Mouse (Mus musculus) layer of hippocampus, adult 9-11 months (tissue): ENCODE data around the gene Sohlh2.
A peak's percentile ranks its signal among the peaks of the same experiment; 100 is the strongest.
"Not testable (repeated sequence)": the region's sequence is repeated elsewhere in the genome, so short reads cannot be mapped to it uniquely, and the experiment has no call there.

Experiments used
- DNase-seq: peaks from one replicate; pipeline ENCODE4 v3.0.0; 2022

The Sohlh2 gene

GRCm38 (mm10) chr3:55181766-55182165 is at the start of gene Sohlh2:
Gene Sohlh2 (plus strand): TSS chr3:55182028.
- DNase-seq: no peak

- DNase-seq: no peak
These were observed 44.8 kb upstream of the Sohlh2 start, which contains the start of gene Ccdc169 for GRCm38 (mm10) chr3:55137039-55137438. Gene Ccdc169 (plus strand): TSS chr3:55137339.

DNA sequence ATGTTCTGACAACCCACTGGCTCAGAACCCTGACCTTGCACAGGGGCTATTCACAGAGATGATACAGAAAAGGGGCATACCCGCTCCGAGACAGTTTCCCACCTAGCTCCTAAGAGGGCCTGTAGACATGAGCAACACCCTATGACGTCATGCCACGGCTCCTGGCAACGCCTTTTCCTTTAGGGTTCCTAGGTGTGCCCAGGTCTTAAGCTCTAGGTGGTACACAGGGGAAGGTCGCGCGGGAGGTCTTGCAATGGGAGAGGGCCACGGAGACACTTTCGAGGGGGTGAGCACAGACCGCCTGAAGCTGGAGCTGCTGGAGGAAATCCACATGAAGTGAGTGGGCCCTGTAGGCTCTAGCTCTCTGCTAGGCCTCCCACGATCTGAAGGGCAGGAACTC is 42.0 kb upstream of the Sohlh2 start:
- no peak for DNase-seq

- no peak for DNase-seq
These were observed 40.4 kb upstream of the Sohlh2 start for GRCm38 (mm10) chr3:55141401-55141800.

- DNase-seq: no peak
These were observed 36.9 kb upstream of the Sohlh2 start for GRCm38 (mm10) chr3:55144916-55145315.

GRCm38 (mm10) chr3:55146441-55146840 is 35.4 kb upstream of the Sohlh2 start:
- DNase-seq: no peak

DNA sequence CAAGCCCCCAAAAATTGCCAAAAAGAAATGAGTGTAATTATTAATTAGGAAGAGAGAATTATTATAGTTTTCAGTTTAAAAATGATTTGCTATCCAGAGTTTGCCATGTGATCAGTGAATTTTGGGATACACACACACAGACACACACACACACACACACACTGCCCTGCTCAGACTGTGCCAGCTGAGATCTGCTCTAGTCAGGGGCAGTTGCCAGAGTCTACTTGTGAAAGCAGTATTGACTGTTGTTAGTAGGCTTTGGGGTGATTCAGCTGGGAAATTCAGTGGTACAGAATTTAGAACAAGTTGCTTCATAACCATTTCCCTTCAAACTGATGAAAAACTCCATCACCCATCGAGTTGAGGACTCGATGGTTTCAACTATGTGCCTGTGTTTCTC is 34.7 kb upstream of the Sohlh2 start:
- no peak for DNase-seq

GRCm38 (mm10) chr3:55148091-55148490 is 33.7 kb upstream of the Sohlh2 start:
- no peak for DNase-seq

- peak; percentile 53 for DNase-seq
These were observed 30.0 kb upstream of the Sohlh2 start for GRCm38 (mm10) chr3:55151656-55152433.

- no peak for DNase-seq
These were observed 29.0 kb upstream of the Sohlh2 start for GRCm38 (mm10) chr3:55152673-55153334.

- DNase-seq: no peak
These were observed 27.7 kb upstream of the Sohlh2 start for GRCm38 (mm10) chr3:55154163-55154562.

GRCm38 (mm10) chr3:55157413-55157812 is 24.4 kb upstream of the Sohlh2 start:
- DNase-seq: no peak

GRCm38 (mm10) chr3:55161144-55161543 is 20.7 kb upstream of the Sohlh2 start:
- DNase-seq: no peak

GRCm38 (mm10) chr3:55163510-55163909 is 18.3 kb upstream of the Sohlh2 start:
- DNase-seq: no peak

DNA sequence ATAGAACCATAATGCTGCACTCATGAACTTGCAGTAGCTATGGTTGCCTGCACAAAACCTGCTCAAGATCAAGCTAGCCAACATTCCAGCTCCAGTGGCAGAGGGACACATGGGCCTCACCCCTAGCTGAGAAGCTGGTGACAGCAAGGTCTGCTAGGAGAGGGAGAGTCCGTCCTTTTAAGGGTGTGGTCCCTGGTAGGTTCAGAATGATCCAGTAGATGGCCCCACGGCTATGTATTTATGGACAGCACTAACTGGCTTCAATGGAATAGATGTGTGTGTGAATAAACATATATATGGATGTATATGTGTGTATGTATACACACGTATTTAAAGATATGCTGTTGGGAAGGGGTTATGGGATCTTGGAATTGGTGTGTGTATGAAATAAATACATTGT is 9.3 kb upstream of the Sohlh2 start:
- no peak for DNase-seq

DNA sequence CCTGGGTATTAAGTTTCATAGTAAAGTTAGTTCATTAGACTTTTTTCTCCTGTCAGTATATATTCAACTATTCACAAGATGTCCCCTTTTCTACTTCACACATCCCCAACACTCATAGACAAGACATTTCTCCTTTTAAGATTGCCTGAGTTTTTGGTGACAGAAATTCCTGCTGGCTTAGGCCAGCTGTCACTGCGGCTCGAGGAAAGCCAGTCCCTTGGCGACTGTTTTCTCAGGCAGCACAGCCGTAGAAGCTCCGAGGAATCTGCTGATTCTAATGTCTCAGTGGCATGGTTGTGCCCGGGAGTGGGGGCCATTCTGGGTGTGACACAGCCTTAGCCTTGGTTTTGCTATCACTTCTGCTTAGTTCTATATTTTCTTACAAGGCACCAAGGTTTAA is 4.6 kb upstream of the Sohlh2 start:
- DNase-seq: no peak

DNA sequence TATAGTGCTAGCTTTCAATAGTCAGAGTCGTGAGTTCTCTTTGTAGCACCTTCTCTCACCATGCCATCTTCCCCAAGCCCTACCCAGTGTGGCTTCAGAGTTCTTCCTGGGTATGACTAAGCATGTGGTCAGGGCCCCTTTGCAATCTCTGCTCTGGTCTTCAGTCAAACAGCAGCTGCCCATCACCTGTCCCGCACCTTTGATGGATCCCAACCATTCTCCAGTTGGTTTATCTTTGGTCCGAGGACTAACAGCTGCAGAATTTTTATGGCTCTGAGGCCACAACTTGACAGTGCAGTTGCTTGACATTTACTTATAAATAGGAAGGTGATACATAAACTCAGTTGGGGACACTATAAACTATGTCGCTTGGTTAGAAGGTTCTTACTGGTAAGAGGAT is 9.8 kb downstream of the Sohlh2 start:
- no peak for DNase-seq

GRCm38 (mm10) chr3:55193351-55193750 is 11.5 kb downstream of the Sohlh2 start:
- DNase-seq: no peak

DNA sequence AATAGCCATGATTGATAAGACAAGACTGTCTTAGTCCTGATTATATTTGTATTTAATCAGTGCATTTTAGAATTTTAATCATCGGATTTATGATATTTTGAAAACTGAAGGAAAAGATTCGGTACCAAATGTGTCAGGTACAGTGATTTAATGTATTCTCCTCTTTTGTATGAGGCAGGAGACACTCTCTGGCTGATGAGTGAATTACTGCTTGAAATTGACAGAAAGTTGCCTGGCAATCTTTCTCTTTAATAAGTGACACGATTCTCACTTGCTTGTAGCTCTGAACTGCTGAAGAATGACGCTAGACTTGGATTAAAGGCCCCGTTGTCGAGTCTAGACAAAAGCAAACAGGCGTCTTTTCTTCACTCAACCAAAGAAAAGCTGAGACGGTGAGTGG is 13.0 kb downstream of the Sohlh2 start:
- DNase-seq: no peak

GRCm38 (mm10) chr3:55195581-55196327 is 13.9 kb downstream of the Sohlh2 start:
- DNase-seq: no peak

DNA sequence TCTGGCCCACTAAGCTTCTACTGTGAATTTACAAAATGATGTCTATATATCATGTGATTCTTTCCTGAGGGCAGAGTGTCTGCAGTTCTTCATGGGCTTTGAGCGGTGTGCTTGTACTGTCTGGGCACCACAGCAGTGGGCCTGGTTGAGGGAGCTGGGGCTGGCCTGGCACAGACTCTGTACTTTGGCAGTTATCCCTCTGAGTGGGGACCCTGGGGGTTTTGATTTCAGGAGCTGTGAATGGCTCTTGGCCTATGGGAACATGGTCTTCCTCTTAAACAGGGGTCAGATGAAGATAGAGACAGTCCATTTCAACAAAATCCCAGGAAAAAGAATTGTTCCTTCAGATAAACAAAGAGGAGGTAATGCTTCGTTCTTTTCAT is 14.5 kb downstream of the Sohlh2 start:
- no peak for DNase-seq

DNA sequence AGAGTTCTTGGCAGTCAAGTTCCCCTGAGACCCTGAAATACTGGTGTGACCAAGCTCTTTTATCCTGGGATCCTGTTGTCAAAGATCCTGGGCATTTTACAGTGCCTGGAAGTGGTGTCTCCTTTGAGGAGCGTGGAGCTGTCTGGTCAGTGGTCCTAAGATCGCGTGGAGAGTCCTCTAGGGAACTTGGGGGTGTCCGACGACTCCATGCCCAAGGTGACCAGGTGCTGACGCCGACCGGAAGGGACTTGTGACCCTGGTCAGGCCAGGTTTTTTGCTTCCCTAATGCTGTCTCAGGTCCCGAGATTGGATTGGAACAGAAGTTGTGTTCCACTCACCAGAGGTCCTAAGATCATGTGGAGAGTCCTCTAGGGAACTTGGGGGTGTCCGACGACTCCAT is 21.8 kb downstream of the Sohlh2 start:
- not testable (repeated sequence) for DNase-seq

DNA sequence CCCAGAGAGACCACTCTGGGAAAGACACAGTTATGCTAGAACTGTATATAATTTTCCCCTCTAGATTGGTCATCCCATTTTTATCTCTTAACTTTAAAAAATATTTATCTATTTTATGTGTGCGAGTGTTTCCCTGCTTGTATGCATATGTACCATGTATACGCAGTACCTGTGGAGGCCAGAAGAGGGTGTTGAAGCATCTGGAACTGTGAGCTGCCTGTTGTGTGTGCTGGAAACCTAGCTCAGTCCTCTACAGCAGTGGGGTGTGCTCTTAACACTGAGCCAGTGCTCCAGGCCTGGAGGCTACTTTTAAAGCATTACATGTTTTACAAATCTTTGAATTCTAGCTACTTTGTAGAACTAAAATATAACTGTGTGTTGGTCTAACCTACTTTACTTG is 24.6 kb downstream of the Sohlh2 start:
- no peak for DNase-seq

DNA sequence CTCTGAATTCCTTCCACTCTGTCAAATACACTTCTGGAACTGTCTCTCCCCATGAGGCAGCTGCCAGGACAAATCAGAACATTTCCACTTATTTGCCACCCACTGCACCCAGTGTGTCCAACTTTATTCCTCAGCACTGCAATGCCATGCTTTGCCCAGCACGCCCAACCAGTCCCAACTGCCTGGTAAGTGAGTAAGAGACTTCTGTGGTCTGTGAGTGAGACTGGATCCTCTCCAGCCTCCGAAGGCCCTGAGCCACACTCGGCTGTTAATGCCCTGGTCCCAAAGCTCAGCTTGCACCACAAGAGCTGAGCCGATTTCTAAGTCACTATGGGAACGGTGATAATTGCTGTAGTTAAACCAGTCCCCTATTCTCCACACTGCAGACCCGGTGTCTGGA is 25.8 kb downstream of the Sohlh2 start:
- no peak for DNase-seq
